Mouse (Mus musculus) liver, embryonic 14.5 days (tissue): Measurements from ENCODE around the gene Psma6. TPM values are rescaled to one million over a fixed set of nuclear protein-coding genes. Genes with fewer than 3 reads are reported as not detected.
"Not testable (repeated sequence)": the region's sequence is repeated elsewhere in the genome, so short reads cannot be mapped to it uniquely, and the experiment has no call there.

Experiments
- ATAC-seq: fragments of 200-750 bp; cut with Nextera tagmentation; 2 replicates; pipeline ENCODE4 v1.8.0; 2017; ENCODE audit warnings: moderate number of reproducible peaks, mild to moderate bottlenecking, moderate library complexity; ENCODE audit not compliant: insufficient read depth
- DNase-seq, 3 experiments: peaks; one replicate each; pipeline ENCODE4 v3.0.0-alpha.2; 2012 to 2013; ENCODE audit warnings: low read depth in 3 of 3, low spot score in 3 of 3
- H3K27ac ChIP-seq: fragments of 300-500 bp; sonication (generic); 2 replicates; pipeline ENCODE4 v1.5.1; 2014; ENCODE audit warnings: moderate library complexity, mild to moderate bottlenecking, control low read depth, inconsistent platforms
- H3K27me3 ChIP-seq: fragments of 300-500 bp; sonication (generic); 2 replicates; pipeline ENCODE4 v1.6.1; 2014; ENCODE audit warnings: mild to moderate bottlenecking, low read length, moderate library complexity; ENCODE audit not compliant: control insufficient read depth, insufficient read depth
- H3K36me3 ChIP-seq: fragments of 300-500 bp; sonication (generic); replicated peaks from 2 replicates; pipeline ENCODE4 v1.6.1; 2014; ENCODE audit warnings: low read depth; ENCODE audit not compliant: control insufficient read depth, insufficient read depth
- H3K4me1 ChIP-seq, 2 experiments: fragments of 200-500 bp in 1 of 2; fragments of 300-500 bp in 1 of 2; sonication (generic) in 1 of 2; replicated peaks; 2 replicates each; pipeline ENCODE4 v1.6.1; 2012 to 2014; ENCODE audit warnings: antibody characterized with exemption in 1 of 2, inconsistent platforms in 1 of 2, low read length in 1 of 2; ENCODE audit not compliant: control insufficient read depth in 2 of 2, insufficient read depth in 2 of 2
- H3K4me2 ChIP-seq: fragments of 300-500 bp; sonication (generic); 2 replicates; pipeline ENCODE4 v1.6.1; 2014; ENCODE audit warnings: low read depth, mild to moderate bottlenecking, control low read depth, moderate library complexity
- H3K4me3 ChIP-seq, 2 experiments: fragments of 200-500 bp in 1 of 2; fragments of 300-500 bp in 1 of 2; sonication (generic) in 1 of 2; 2 replicates each; pipeline ENCODE4 v1.5.1; 2012 to 2014; ENCODE audit warnings: low read depth in 2 of 2, low read length in 2 of 2, mild to moderate bottlenecking in 2 of 2, control low read depth in 1 of 2, inconsistent platforms in 1 of 2, moderate library complexity in 1 of 2; ENCODE audit not compliant: insufficient read depth in 1 of 2
- H3K9ac ChIP-seq: fragments of 300-500 bp; sonication (generic); replicated peaks from 2 replicates; pipeline ENCODE4 v1.6.1; 2014; ENCODE audit warnings: mild to moderate bottlenecking, control low read depth, moderate library complexity
- H3K9me3 ChIP-seq: fragments of 300-500 bp; sonication (generic); 2 replicates; pipeline ENCODE4 v1.6.1; 2016; ENCODE audit warnings: low read length, mixed read lengths; ENCODE audit not compliant: control insufficient read depth
- CTCF ChIP-seq: IDR thresholded peaks from 2 replicates; pipeline ENCODE4 v1.5.1; 2016; ENCODE audit warnings: antibody characterized with exemption, low read depth, control low read depth
- EP300 ChIP-seq: IDR thresholded peaks from 2 replicates; pipeline ENCODE4 v1.6.1; 2016; ENCODE audit warnings: antibody characterized with exemption, low read depth
- WGBS: fragments of 180-500 bp; shearing (Covaris S2); extraction: QIAGEN DNeasy Blood & Tissue Kit; methylation state at CpG from one replicate; pipeline ENCODE4 v1.1.7; 2014; ENCODE audit not compliant: insufficient replicate concordance; 5-methylcytosine and 5-hydroxymethylcytosine counted together
- polyA plus RNA-seq, 2 experiments: library from polyadenylated mRNA; depleted of rRNA in 1 of 2; stranded (reverse) in 1 of 2; unstranded in 1 of 2; fragments of >200 nt; fragmentation: Nextera tagmentation in 1 of 2; extraction: Ambion mirVana in 1 of 2; gene quantifications; 2 replicates each; pipeline versions ENCODE4 v1.2.1 to v1.2.3; 2012 to 2014

Psma6 gene
- polyA plus RNA-seq, 2 experiments, result 85.9 to 220 TPM

- no peak overlapping the region for H3K4me2 ChIP-seq
- H3K4me3 ChIP-seq, result no peak overlapping the region
These were observed 5.4 kb downstream of the Psma6 start for GRCm38 (mm10) chr12:55389132-55390081.

GRCm38 (mm10) chr12:55392120-55392519 lies 8.1 kb downstream of the Psma6 start:
- Histone ChIP-seq H3K4me3 (no peak overlapping the region), H3K27ac (no peak overlapping the region), H3K4me2 (no peak overlapping the region), H3K9me3 (no peaks in the 10 kb centered on the region), H3K36me3 (no peaks in the 10 kb centered on the region), H3K4me1 (peaks cover 6 to 11% of the 10 kb centered on the region in 2 experiments), H3K27me3 (no peaks in the 10 kb centered on the region; the same call in 1 of the 2 replicates), H3K9ac (no peak overlapping the region)
- no peak for DNase-seq
- ATAC-seq, result no peak
- TF ChIP-seq CTCF (no peak), EP300 (no peak)

More at GRCm38 (mm10) chr12:55389132-55390081, 5.4 kb downstream of the Psma6 start:
- H3K4me1 ChIP-seq, result peaks cover 6 to 13% of the 10 kb centered on the region in 2 experiments
- no peak overlapping the region for H3K9ac ChIP-seq
- DNase-seq, result no peak
- TF ChIP-seq CTCF, result no peak
- no peak overlapping the region for H3K27ac ChIP-seq
- no peaks in the 10 kb centered on the region for H3K27me3 ChIP-seq
- no peaks in the 10 kb centered on the region for H3K36me3 ChIP-seq
- no peak for ATAC-seq
- 31% methylated on average over 17 of the region's 17 CpGs for WGBS
- H3K9me3 ChIP-seq, result no peaks in the 10 kb centered on the region

DNA sequence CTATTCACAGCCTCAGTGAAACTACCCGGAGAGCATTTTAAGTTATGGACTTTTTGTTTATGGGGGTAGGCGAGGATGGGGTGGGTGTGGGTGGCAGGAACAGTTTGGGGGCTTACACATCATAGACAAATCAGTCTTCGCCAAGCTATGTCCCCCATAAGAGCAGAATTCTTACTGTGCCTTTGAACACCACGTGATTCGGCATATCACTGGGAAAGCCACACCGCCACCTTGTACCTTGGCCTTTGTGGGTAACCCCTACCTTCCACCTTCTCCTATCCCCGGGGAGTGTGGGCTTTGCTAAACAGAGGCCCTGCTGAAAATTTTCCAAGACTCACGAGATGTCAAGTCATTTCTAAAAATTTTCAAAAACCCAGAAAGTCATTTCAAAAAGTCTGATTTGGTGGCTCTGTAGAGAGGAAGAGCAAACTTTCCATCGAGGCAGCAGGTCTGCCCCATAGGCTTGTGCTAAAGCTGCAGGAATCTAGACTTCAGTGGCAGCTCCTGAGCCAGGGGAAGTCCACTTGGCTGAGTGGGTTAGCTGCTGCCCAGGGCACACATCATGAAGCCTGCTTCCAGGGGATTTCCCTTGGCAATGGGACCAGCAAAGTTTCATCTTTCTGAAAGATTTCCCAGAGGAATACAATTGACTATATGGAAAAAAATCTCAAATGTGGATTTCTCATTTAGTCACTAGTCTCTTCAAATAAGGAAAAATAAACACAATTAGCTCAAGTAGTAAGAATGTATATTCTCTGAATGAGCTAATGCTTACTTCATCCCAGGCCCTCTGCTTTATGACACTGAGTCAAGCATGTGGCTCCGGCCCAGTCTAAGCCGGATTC lies 8.9 kb downstream of the Psma6 start:
- Histone ChIP-seq H3K36me3 (no peaks in the 10 kb centered on the region), H3K4me1 (peaks cover 2 to 12% of the 10 kb centered on the region in 2 experiments; a peak in 3 of 4 replicates), H3K9me3 (no peaks in the 10 kb centered on the region), H3K27ac (no peak overlapping the region), H3K4me3 (no peak overlapping the region), H3K27me3 (no peaks in the 10 kb centered on the region; the same call in 1 of the 2 replicates), H3K9ac (no peak overlapping the region), H3K4me2 (no peak overlapping the region)
- DNase-seq, result no peak
- 68% methylated on average over 11 of the region's 11 CpGs for WGBS
- ATAC-seq, result no peak
- TF ChIP-seq CTCF (no peak), EP300 (no peak)

- not testable (repeated sequence) for H3K9me3 ChIP-seq, H3K27ac ChIP-seq, ATAC-seq, H3K9ac ChIP-seq, DNase-seq, H3K36me3 ChIP-seq, H3K4me3 ChIP-seq, H3K4me2 ChIP-seq, H3K27me3 ChIP-seq
- H3K4me1 ChIP-seq, result peaks cover 13 to 14% of the 10 kb centered on the region in 2 experiments
- WGBS, result 85% methylated on average over 14 of the region's 14 CpGs
These were observed 11.6 kb downstream of the Psma6 start for GRCm38 (mm10) chr12:55395601-55396000.

DNA sequence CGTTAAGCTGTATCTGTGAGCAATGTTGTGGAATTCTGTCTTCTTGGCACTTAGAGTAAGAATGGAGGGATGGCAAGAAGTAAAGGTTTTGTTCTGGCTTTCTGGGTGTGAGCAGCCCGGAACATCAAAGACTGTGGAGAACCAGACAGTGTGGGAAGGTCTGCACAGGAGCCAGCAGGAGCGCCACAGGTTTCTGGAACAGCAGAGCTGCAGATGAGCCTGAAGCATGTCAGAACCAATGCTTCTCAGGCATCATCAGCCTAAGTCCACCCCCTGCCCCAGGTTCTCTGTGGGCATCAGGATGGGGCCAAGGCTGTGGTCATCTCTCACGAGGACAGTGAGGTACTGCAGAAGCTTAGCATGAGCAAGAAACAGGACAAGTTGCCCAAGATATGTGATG lies 12.5 kb downstream of the Psma6 start:
- no peak overlapping the region for H3K4me2 ChIP-seq

More for the DNA sequence above, 12.5 kb downstream of the Psma6 start:
- TF ChIP-seq CTCF (no peak), EP300 (no peak)
- Histone ChIP-seq H3K4me3 (no peak overlapping the region), H3K36me3 (no peaks in the 10 kb centered on the region), H3K27ac (no peak overlapping the region), H3K4me1 (peaks cover 13 to 16% of the 10 kb centered on the region in 2 experiments), H3K9me3 (no peaks in the 10 kb centered on the region), H3K27me3 (no peaks in the 10 kb centered on the region; the same call in 1 of the 2 replicates), H3K9ac (no peak overlapping the region)
- WGBS, result 76% methylated on average over 4 of the region's 4 CpGs
- no peak for ATAC-seq
- DNase-seq, result no peak
